Mouse (Mus musculus) heart, embryonic 16.5 days (tissue): ENCODE results near the gene Fam57b. TPM values are rescaled to one million over a fixed set of nuclear protein-coding genes. Genes with fewer than 3 reads are reported as not detected.

ENCODE experiments used
- ATAC-seq: fragments of 200-750 bp; cut with Nextera tagmentation; replicated peaks from 2 replicates; pipeline ENCODE4 v1.8.0; 2017; ENCODE audit warnings: moderate number of reproducible peaks; ENCODE audit not compliant: insufficient read depth, low FRiP score; ENCODE audit errors: extremely low read depth
- H3K27ac ChIP-seq: fragments of 300-500 bp; sonication (generic); 2 replicates; pipeline ENCODE4 v1.5.1; 2014; ENCODE audit warnings: mild to moderate bottlenecking, low read length, control low read depth, moderate library complexity
- H3K27me3 ChIP-seq: fragments of 300-500 bp; sonication (generic); 2 replicates; pipeline ENCODE4 v1.6.1; 2014; ENCODE audit warnings: low read length, mixed read lengths; ENCODE audit not compliant: control insufficient read depth, insufficient read depth
- H3K36me3 ChIP-seq: fragments of 300-500 bp; sonication (generic); 2 replicates; pipeline ENCODE4 v1.6.1; 2014; ENCODE audit not compliant: control insufficient read depth, insufficient read depth
- H3K4me1 ChIP-seq: fragments of 300-500 bp; sonication (generic); 2 replicates; pipeline ENCODE4 v1.6.1; 2014; ENCODE audit warnings: low read length, mixed read lengths; ENCODE audit not compliant: control insufficient read depth, insufficient read depth
- H3K4me2 ChIP-seq: fragments of 300-500 bp; sonication (generic); 2 replicates; pipeline ENCODE4 v1.6.1; 2014; ENCODE audit warnings: low read depth, mild to moderate bottlenecking, control low read depth, low read length
- H3K4me3 ChIP-seq: fragments of 300-500 bp; sonication (generic); 2 replicates; pipeline ENCODE4 v1.5.1; 2014; ENCODE audit warnings: mild to moderate bottlenecking, control low read depth, low read length
- H3K9ac ChIP-seq: fragments of 300-500 bp; sonication (generic); 2 replicates; pipeline ENCODE4 v1.6.1; 2014; ENCODE audit warnings: low read length, control low read depth
- H3K9me3 ChIP-seq: fragments of 300-500 bp; sonication (generic); replicated peaks from 2 replicates; pipeline ENCODE4 v1.6.1; 2016; ENCODE audit warnings: low read length; ENCODE audit not compliant: control insufficient read depth
- WGBS: fragments of 180-500 bp; shearing (Covaris S2); extraction: QIAGEN DNeasy Blood & Tissue Kit; methylation state at CpG from one replicate; pipeline ENCODE4 v1.1.7; 2014; 5-methylcytosine and 5-hydroxymethylcytosine counted together
- polyA plus RNA-seq: library from polyadenylated mRNA; unstranded; fragments of >200 nt; fragmentation: Nextera tagmentation; extraction: Ambion mirVana; gene quantifications from 2 replicates; pipeline ENCODE4 v1.2.1, GENCODE M21; 2015

Gene Fam57b
- polyA plus RNA-seq, 1 experiment from 2014 or later: 1.4 TPM

DNA sequence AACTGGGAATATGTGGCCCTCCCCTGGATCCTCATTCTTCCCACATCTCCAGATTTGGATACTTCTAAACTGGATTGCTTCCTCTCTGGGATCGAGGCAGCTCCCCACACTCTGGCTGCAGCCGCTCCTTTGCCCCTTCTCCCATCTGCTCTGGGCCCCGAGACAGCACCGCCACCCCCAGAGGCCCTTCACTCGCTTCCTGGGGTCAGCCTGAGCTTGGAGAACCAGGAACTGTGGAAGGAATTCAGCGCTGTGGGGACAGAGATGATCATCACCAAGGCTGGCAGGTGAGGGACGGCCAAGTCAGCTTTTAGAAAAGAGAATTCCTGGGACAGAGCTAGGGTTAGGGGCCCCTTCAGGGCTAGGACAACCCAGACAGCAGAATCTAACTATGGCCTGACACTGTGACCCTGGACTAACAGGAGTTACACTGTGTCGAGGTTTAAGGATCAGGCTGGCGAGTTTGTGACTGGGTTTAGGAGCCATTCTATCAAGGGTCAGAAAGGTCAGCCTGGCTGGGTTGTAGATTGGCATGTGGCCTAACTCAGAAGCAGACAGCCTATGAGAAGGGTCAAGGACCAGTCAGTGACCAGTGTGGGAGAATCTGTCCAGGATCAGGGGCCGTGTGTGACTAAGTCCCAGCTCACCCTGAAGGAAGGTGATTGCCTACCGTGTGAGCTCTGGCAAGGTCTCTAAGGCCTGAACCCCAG is 15.7 kb upstream of the Fam57b start:
- ATAC-seq: no peak
- Histone ChIP-seq H3K9me3 (no peaks in the 10 kb centered on the region), H3K27ac (no peak overlapping the region), H3K4me1 (peaks cover 29% of the 10 kb centered on the region), H3K9ac (peak overlapping the region; percentile 26; the same call in 1 of the 2 replicates), H3K27me3 (no peaks in the 10 kb centered on the region), H3K4me3 (no peak overlapping the region), H3K4me2 (no peak overlapping the region), H3K36me3 (peaks cover 25% of the 10 kb centered on the region)
- 43% methylated on average over 11 of the region's 11 CpGs for WGBS

DNA sequence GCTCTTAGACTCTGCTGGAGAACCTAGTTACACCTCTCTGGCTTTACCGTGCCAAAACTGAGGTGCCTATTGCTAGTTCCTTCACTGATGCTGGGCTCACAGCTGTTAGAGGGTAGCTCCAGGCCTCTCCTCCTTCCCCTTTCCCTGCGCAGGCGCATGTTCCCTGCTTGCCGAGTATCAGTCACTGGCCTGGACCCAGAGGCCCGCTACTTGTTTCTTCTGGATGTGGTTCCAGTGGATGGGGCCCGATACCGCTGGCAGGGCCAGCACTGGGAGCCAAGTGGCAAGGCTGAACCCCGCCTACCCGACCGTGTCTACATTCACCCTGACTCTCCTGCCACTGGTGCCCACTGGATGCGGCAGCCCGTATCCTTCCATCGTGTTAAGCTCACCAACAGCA is 14.8 kb upstream of the Fam57b start:
- WGBS: 76% methylated on average over 13 of the region's 13 CpGs
- H3K9ac ChIP-seq: no peak overlapping the region
- H3K9me3 ChIP-seq: no peaks in the 10 kb centered on the region
- no peak overlapping the region for H3K4me2 ChIP-seq
- no peak overlapping the region for H3K27ac ChIP-seq
- H3K36me3 ChIP-seq: peaks cover 34% of the 10 kb centered on the region
- ATAC-seq: no peak
- H3K27me3 ChIP-seq: no peaks in the 10 kb centered on the region
- H3K4me1 ChIP-seq: peaks cover 23% of the 10 kb centered on the region
- H3K4me3 ChIP-seq: no peak overlapping the region

DNA sequence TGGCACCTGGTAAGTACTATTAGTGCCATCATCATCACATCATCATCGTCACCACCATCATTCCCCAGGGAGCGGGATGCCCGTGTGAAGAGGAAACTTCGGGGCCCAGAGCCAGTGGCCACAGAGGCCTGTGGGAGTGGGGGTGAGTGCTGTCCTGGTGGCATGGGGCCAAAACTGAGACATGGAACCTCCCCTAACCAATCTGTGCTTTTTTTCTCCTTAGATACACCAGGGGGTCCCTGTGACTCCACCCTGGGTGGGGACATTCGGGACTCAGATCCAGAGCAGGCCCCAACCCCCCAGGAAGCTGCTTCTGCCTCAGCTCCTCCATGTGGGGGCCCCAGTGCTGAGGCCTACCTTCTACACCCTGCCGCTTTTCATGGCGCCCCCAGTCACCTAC is 13.0 kb upstream of the Fam57b start:
- H3K9me3 ChIP-seq: no peaks in the 10 kb centered on the region
- H3K27me3 ChIP-seq: no peaks in the 10 kb centered on the region
- no peak overlapping the region for H3K9ac ChIP-seq
- 75% methylated on average over 7 of the region's 7 CpGs for WGBS
- no peak overlapping the region for H3K4me2 ChIP-seq
- peaks cover 16% of the 10 kb centered on the region for H3K4me1 ChIP-seq
- H3K27ac ChIP-seq: no peak overlapping the region
- no peak for ATAC-seq
- no peak overlapping the region for H3K4me3 ChIP-seq
- peaks cover 44% of the 10 kb centered on the region for H3K36me3 ChIP-seq

DNA sequence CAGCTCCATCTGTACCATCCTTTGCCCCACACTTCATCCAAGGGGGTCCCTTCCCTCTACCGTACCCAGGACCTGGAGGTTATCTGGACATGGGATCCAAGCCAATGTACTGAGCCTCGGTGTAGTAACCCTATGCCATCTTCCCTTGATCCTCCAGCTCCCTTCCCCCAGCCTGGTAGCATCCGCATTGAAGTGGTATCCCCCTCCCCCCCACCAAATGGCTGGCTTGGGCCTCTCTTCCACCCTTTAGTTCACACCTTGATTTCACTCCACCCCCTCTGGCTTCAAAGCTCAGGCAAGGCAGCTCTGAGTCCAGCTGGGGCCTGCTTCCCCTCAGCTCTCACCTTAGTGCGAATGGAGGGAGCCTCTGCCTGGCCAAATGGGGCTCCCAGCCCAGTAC is 12.4 kb upstream of the Fam57b start:
- Histone ChIP-seq H3K4me1 (peaks cover 11% of the 10 kb centered on the region), H3K9me3 (no peaks in the 10 kb centered on the region), H3K4me3 (no peak overlapping the region), H3K27me3 (no peaks in the 10 kb centered on the region), H3K27ac (no peak overlapping the region), H3K4me2 (no peak overlapping the region), H3K36me3 (peaks cover 49% of the 10 kb centered on the region), H3K9ac (no peak overlapping the region)
- WGBS: 59% methylated on average over 4 of the region's 4 CpGs
- ATAC-seq: no peak

DNA sequence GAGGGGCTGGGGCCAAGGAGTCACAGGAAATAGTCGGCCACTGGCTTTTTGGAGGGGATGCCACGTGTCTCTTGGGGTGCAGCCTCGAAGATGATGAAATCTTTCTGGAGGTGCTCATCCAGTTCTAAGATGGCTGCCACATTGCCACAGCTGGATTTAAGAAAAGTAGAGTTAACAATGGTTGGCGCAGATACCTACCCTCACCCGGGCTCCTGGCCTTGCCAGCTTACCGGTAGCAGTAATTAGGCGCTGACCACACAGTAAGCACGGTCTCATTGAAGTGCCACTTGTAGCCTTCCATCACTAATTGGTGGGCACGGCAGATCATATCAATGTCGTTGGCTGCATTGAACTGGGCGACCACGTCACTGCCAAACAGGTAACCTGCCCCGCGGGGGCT is 11.3 kb upstream of the Fam57b start:
- Histone ChIP-seq H3K27me3 (no peaks in the 10 kb centered on the region), H3K4me1 (peaks cover 9% of the 10 kb centered on the region), H3K4me2 (no peak overlapping the region), H3K4me3 (no peak overlapping the region), H3K27ac (no peak overlapping the region), H3K36me3 (peaks cover 49% of the 10 kb centered on the region), H3K9ac (no peak overlapping the region), H3K9me3 (no peaks in the 10 kb centered on the region)
- no peak for ATAC-seq
- 89% methylated on average over 14 of the region's 14 CpGs for WGBS

DNA sequence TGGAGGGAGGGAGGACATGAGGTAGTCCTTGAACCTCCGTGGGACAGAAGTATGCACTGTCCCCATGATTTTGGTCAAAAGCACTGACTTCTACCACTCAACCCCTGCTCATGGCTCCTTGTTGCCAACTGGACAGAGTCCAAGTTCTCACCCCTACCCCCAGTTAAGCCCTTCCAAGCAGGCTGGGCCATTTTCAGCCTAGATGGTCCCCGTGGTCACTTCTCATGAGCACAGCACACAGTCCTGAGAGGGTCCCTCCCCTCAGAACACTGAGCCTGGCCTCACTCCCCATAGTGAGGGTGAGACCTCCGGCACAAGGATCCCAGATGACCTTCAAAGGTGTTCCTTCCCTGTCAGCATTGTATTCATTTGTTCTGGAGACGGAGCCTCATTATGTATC is 8.3 kb upstream of the Fam57b start:
- Histone ChIP-seq H3K4me2 (no peak overlapping the region), H3K27ac (no peak overlapping the region), H3K9ac (no peak overlapping the region), H3K27me3 (no peaks in the 10 kb centered on the region), H3K36me3 (peaks cover 49% of the 10 kb centered on the region), H3K4me1 (peaks cover 19% of the 10 kb centered on the region), H3K9me3 (no peaks in the 10 kb centered on the region), H3K4me3 (no peak overlapping the region)
- ATAC-seq: no peak
- WGBS: 90% methylated on average over 4 of the region's 4 CpGs

DNA sequence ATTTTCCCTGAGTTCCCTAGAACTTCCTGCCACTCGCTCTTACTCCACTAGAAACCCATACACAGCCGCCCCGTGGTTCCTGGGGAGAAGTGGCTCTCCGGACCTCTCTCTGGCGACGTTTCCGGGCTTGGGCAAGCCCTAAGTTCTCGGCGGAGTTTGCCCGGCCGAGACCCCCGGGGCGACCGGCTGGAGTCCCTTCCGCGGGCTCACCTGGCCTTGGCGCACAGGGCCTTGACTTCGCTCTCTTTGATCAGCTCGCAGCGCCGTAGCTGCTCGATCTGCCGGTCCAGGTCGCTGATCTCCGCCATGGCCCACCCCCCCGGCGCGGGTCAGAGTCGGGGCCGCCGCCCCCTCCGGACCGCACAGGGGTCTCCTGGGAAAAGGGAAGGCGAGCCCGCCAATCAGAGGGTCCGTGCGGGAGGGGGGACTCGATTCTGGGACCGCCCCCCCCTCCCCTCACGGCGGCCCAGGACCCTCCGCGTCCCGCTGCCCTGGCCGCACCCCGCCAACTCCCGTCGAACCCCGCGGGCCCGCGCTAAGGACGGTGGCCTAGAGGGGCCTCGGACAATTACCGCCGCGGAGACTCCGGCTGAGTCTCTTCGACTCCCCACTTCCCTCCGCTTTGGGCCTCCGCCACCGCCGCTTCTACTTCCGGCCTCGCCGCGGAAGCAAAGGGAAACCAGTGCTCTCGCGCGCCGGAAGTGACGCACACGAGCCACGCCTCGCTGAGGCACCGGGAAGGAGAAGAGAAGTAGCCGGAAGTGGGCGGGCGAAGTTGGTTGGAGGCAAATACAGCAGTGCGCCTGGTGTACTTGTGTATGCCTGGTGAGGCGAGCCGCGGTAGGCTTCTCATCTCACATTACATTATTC is 5.4 kb upstream of the Fam57b start, which contains the start of gene Ppp4c:
Gene Ppp4c (minus strand): TSS at position 646 of the 870 bp plus-strand sequence.
- H3K36me3 ChIP-seq: peaks cover 50% of the 10 kb centered on the region
- H3K9me3 ChIP-seq: no peaks in the 10 kb centered on the region
- peaks cover 45% of the 10 kb centered on the region for H3K4me1 ChIP-seq
- peak within 1 kb of the TSS; percentile 97 for H3K9ac ChIP-seq
- H3K27me3 ChIP-seq: no peaks in the 10 kb centered on the region
- peak within 1 kb of the TSS; percentile 83 for H3K4me2 ChIP-seq
- H3K27ac ChIP-seq: peak within 1 kb of the TSS; percentile 94
- WGBS: under 1% methylated on average over 83 of the region's 83 CpGs
- H3K4me3 ChIP-seq: peak within 1 kb of the TSS; percentile 97
- peak; percentile 92 for ATAC-seq

DNA sequence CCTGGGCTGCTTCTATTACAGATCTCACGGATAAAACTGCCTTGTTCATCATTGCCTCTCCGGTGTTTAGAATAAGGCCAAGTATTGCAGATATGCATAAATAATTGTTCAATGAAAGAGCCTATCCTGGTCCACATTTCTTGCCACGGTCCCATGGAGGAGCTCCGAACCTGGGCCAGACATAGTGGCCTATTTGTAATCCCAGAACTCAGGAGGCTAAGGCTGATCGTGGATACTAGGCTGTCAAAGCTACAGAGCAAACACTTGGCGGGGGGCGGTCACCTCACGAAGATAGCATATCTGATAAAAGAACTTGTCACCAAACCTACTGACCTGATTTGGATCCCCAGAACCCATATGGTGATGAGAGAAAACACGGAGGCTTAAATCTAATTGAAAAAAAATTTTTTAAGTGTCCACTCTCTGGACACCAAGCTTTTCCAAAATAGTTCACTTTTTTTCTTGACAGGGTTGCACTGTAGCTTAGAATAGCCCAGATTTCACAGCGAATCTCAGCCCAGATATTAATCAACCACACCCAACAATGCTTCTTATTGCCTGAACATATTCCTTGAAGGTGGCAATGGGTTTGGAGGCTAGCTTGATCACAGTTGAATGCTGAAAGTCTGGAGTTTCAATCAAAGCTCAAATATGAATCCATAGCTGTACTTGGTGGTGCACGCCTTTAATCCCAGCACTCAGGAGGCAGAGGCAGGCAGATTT is 4.6 kb upstream of the Fam57b start:
- Histone ChIP-seq H3K36me3 (peaks cover 44% of the 10 kb centered on the region), H3K9ac (peak overlapping the region; percentile 59)

More for the DNA sequence above, 4.6 kb upstream of the Fam57b start:
- Histone ChIP-seq H3K27me3 (no peaks in the 10 kb centered on the region), H3K4me3 (peak overlapping the region; percentile 97), H3K4me2 (peak overlapping the region; percentile 66), H3K4me1 (peaks cover 49% of the 10 kb centered on the region), H3K27ac (peak overlapping the region; percentile 94), H3K9me3 (no peaks in the 10 kb centered on the region)
- 15% methylated on average over 11 of the region's 11 CpGs for WGBS
- ATAC-seq: no peak
